Mouse (Mus musculus): ENCODE results near the gene 1810055G02Rik. TPM values are rescaled to one million over a fixed set of nuclear protein-coding genes. Genes with fewer than 3 reads are reported as not detected.
A peak's percentile ranks its signal among the peaks of the same experiment; 100 is the strongest.

Gene 1810055G02Rik
- polyA plus RNA-seq, 1 experiment from 2014 or later, result 30.3 TPM

- WGBS (ENCODE audit: insufficient replicate concordance), result 16% methylated on average over 5 of the region's 5 CpGs
- no peak overlapping the region for H3K4me3 ChIP-seq (ENCODE audit: low read depth, low read length)
- no peak overlapping the region for H3K9ac ChIP-seq (ENCODE audit: low read depth, low read length)
- H3K27me3 ChIP-seq (ENCODE audit: control insufficient read depth, insufficient read depth, low read length), result no peaks in the 10 kb centered on the region
- no peaks in the 10 kb centered on the region for H3K36me3 ChIP-seq (ENCODE audit: control insufficient read depth, insufficient read depth, low read length)
- H3K27ac ChIP-seq (ENCODE audit: low read depth, low read length), result peak overlapping the region; percentile 47; the same call in 1 of the 2 replicates
- no peaks in the 10 kb centered on the region for H3K9me3 ChIP-seq (replicated peaks; ENCODE audit: control insufficient read depth, low read length)
- ATAC-seq (replicated peaks; ENCODE audit: insufficient number of reproducible peaks, low FRiP score, low TSS enrichment), result 0 out of 2 replicates have a peak, but pooled peaks have one; percentile 48
- peaks cover 5% of the 10 kb centered on the region for H3K4me1 ChIP-seq (ENCODE audit: control insufficient read depth, insufficient read depth, low read length)
- H3K4me2 ChIP-seq, result 0 out of 2 replicates have a peak overlapping the region, but pooled peaks have one; percentile 7
Observed at GRCm38 (mm10) chr19:3687676-3688171, 20.4 kb upstream of the 1810055G02Rik start.

- Histone ChIP-seq H3K27me3 (ENCODE audit: control insufficient read depth, insufficient read depth, low read length) (no peaks in the 10 kb centered on the region), H3K4me1 (ENCODE audit: control insufficient read depth, insufficient read depth, low read length) (no peaks in the 10 kb centered on the region; the same call in none of the 2 replicates), H3K27ac (ENCODE audit: low read depth, low read length) (no peak overlapping the region), H3K4me3 (ENCODE audit: low read depth, low read length) (no peak overlapping the region), H3K9ac (ENCODE audit: low read depth, low read length) (no peak overlapping the region), H3K4me2 (no peak overlapping the region), H3K9me3 (replicated peaks; ENCODE audit: control insufficient read depth, low read length) (no peaks in the 10 kb centered on the region), H3K36me3 (ENCODE audit: control insufficient read depth, insufficient read depth, low read length) (no peaks in the 10 kb centered on the region)
- WGBS (ENCODE audit: insufficient replicate concordance), result 81% methylated on average over 5 of the region's 5 CpGs
- no peak for ATAC-seq (replicated peaks; ENCODE audit: insufficient number of reproducible peaks, low FRiP score, low TSS enrichment)
Observed at GRCm38 (mm10) chr19:3691337-3691736, 16.8 kb upstream of the 1810055G02Rik start.

- whole genome bisulfite sequencing (ENCODE audit: insufficient replicate concordance), result 39% methylated on average over 6 of the region's 6 CpGs
- Histone ChIP-seq H3K36me3 (ENCODE audit: control insufficient read depth, insufficient read depth, low read length) (no peaks in the 10 kb centered on the region), H3K4me2 (no peak overlapping the region), H3K9ac (ENCODE audit: low read depth, low read length) (no peak overlapping the region), H3K4me1 (ENCODE audit: control insufficient read depth, insufficient read depth, low read length) (no peaks in the 10 kb centered on the region; the same call in none of the 2 replicates), H3K27me3 (ENCODE audit: control insufficient read depth, insufficient read depth, low read length) (no peaks in the 10 kb centered on the region), H3K27ac (ENCODE audit: low read depth, low read length) (no peak overlapping the region), H3K9me3 (replicated peaks; ENCODE audit: control insufficient read depth, low read length) (no peaks in the 10 kb centered on the region), H3K4me3 (ENCODE audit: low read depth, low read length) (no peak overlapping the region)
- ATAC-seq (replicated peaks; ENCODE audit: insufficient number of reproducible peaks, low FRiP score, low TSS enrichment), result no peak
Observed at GRCm38 (mm10) chr19:3692414-3693145, 15.5 kb upstream of the 1810055G02Rik start.

GRCm38 (mm10) chr19:3694476-3694875 lies 13.6 kb upstream of the 1810055G02Rik start:
- no peak overlapping the region for H3K27ac ChIP-seq (ENCODE audit: low read depth, low read length)
- ATAC-seq (replicated peaks; ENCODE audit: insufficient number of reproducible peaks, low FRiP score, low TSS enrichment), result no peak
- WGBS (ENCODE audit: insufficient replicate concordance), result 76% methylated on average over 2 of the region's 2 CpGs
- H3K4me2 ChIP-seq, result no peak overlapping the region
- H3K9ac ChIP-seq (ENCODE audit: low read depth, low read length), result no peak overlapping the region
- H3K4me1 ChIP-seq (ENCODE audit: control insufficient read depth, insufficient read depth, low read length), result no peaks in the 10 kb centered on the region
- no peaks in the 10 kb centered on the region; the same call in 1 of the 2 replicates for H3K27me3 ChIP-seq (ENCODE audit: control insufficient read depth, insufficient read depth, low read length)
- no peak overlapping the region for H3K4me3 ChIP-seq (ENCODE audit: low read depth, low read length)
- H3K9me3 ChIP-seq (replicated peaks; ENCODE audit: control insufficient read depth, low read length), result no peaks in the 10 kb centered on the region
- H3K36me3 ChIP-seq (ENCODE audit: control insufficient read depth, insufficient read depth, low read length), result no peaks in the 10 kb centered on the region

GRCm38 (mm10) chr19:3695006-3695405 lies 13.1 kb upstream of the 1810055G02Rik start:
- Histone ChIP-seq H3K36me3 (ENCODE audit: control insufficient read depth, insufficient read depth, low read length) (no peaks in the 10 kb centered on the region), H3K27ac (ENCODE audit: low read depth, low read length) (no peak overlapping the region), H3K4me2 (no peak overlapping the region), H3K9ac (ENCODE audit: low read depth, low read length) (no peak overlapping the region), H3K4me3 (ENCODE audit: low read depth, low read length) (no peak overlapping the region), H3K27me3 (ENCODE audit: control insufficient read depth, insufficient read depth, low read length) (no peaks in the 10 kb centered on the region; the same call in 1 of the 2 replicates), H3K9me3 (replicated peaks; ENCODE audit: control insufficient read depth, low read length) (no peaks in the 10 kb centered on the region), H3K4me1 (ENCODE audit: control insufficient read depth, insufficient read depth, low read length) (no peaks in the 10 kb centered on the region)
- WGBS (ENCODE audit: insufficient replicate concordance), result 77% methylated on average over 3 of the region's 3 CpGs
- no peak for ATAC-seq (replicated peaks; ENCODE audit: insufficient number of reproducible peaks, low FRiP score, low TSS enrichment)

GRCm38 (mm10) chr19:3695471-3695870 lies 12.6 kb upstream of the 1810055G02Rik start:
- Histone ChIP-seq H3K9me3 (replicated peaks; ENCODE audit: control insufficient read depth, low read length) (no peaks in the 10 kb centered on the region), H3K27me3 (ENCODE audit: control insufficient read depth, insufficient read depth, low read length) (no peaks in the 10 kb centered on the region; the same call in 1 of the 2 replicates), H3K4me1 (ENCODE audit: control insufficient read depth, insufficient read depth, low read length) (no peaks in the 10 kb centered on the region), H3K9ac (ENCODE audit: low read depth, low read length) (no peak overlapping the region), H3K4me2 (no peak overlapping the region), H3K36me3 (ENCODE audit: control insufficient read depth, insufficient read depth, low read length) (no peaks in the 10 kb centered on the region), H3K27ac (ENCODE audit: low read depth, low read length) (no peak overlapping the region), H3K4me3 (ENCODE audit: low read depth, low read length) (no peak overlapping the region)
- 76% methylated on average over 4 of the region's 4 CpGs for WGBS (ENCODE audit: insufficient replicate concordance)
- no peak for ATAC-seq (replicated peaks; ENCODE audit: insufficient number of reproducible peaks, low FRiP score, low TSS enrichment)

GRCm38 (mm10) chr19:3695976-3696375 lies 12.1 kb upstream of the 1810055G02Rik start:
- WGBS (ENCODE audit: insufficient replicate concordance), result 78% methylated on average over 8 of the region's 8 CpGs
- ATAC-seq (replicated peaks; ENCODE audit: insufficient number of reproducible peaks, low FRiP score, low TSS enrichment), result no peak
- no peak overlapping the region for H3K27ac ChIP-seq (ENCODE audit: low read depth, low read length)

GRCm38 (mm10) chr19:3698035-3698434 lies 10.1 kb upstream of the 1810055G02Rik start:
- Histone ChIP-seq H3K9ac (ENCODE audit: low read depth, low read length) (no peak overlapping the region), H3K4me1 (ENCODE audit: control insufficient read depth, insufficient read depth, low read length) (no peaks in the 10 kb centered on the region), H3K36me3 (ENCODE audit: control insufficient read depth, insufficient read depth, low read length) (no peaks in the 10 kb centered on the region), H3K4me3 (ENCODE audit: low read depth, low read length) (no peak overlapping the region), H3K27me3 (ENCODE audit: control insufficient read depth, insufficient read depth, low read length) (no peaks in the 10 kb centered on the region; the same call in 1 of the 2 replicates), H3K9me3 (replicated peaks; ENCODE audit: control insufficient read depth, low read length) (no peaks in the 10 kb centered on the region), H3K4me2 (no peak overlapping the region), H3K27ac (ENCODE audit: low read depth, low read length) (no peak overlapping the region)
- 78% methylated on average over 7 of the region's 7 CpGs for WGBS (ENCODE audit: insufficient replicate concordance)
- ATAC-seq (replicated peaks; ENCODE audit: insufficient number of reproducible peaks, low FRiP score, low TSS enrichment), result no peak

More at GRCm38 (mm10) chr19:3695976-3696375, 12.1 kb upstream of the 1810055G02Rik start:
- H3K4me2 ChIP-seq, result no peak overlapping the region
- no peaks in the 10 kb centered on the region for H3K4me1 ChIP-seq (ENCODE audit: control insufficient read depth, insufficient read depth, low read length)
- H3K27me3 ChIP-seq (ENCODE audit: control insufficient read depth, insufficient read depth, low read length), result no peaks in the 10 kb centered on the region; the same call in 1 of the 2 replicates
- no peak overlapping the region for H3K9ac ChIP-seq (ENCODE audit: low read depth, low read length)
- no peaks in the 10 kb centered on the region for H3K9me3 ChIP-seq (replicated peaks; ENCODE audit: control insufficient read depth, low read length)
- H3K4me3 ChIP-seq (ENCODE audit: low read depth, low read length), result no peak overlapping the region
- no peaks in the 10 kb centered on the region for H3K36me3 ChIP-seq (ENCODE audit: control insufficient read depth, insufficient read depth, low read length)
